Mouse (Mus musculus) bone marrow, adult 2 months (tissue): ENCODE results near the gene Trrap. TPM values are rescaled to one million over a fixed set of nuclear protein-coding genes. Genes with fewer than 3 reads are reported as not detected.

ENCODE experiments used
- H3K27ac ChIP-seq: fragments of 200-500 bp; 2 replicates; pipeline ENCODE4 v1.5.1; 2012; ENCODE audit warnings: low read depth, mild to moderate bottlenecking, control low read depth, inconsistent platforms, low read length; ENCODE audit not compliant: control insufficient read depth, poor library complexity, insufficient read depth
- H3K4me1 ChIP-seq: fragments of 200-500 bp; 2 replicates; pipeline ENCODE4 v1.6.1; 2011; ENCODE audit warnings: low read length; ENCODE audit not compliant: control insufficient read depth, insufficient read depth
- H3K4me3 ChIP-seq: fragments of 200-500 bp; replicated peaks from 2 replicates; pipeline ENCODE3; 2011; ENCODE audit warnings: mild to moderate bottlenecking, low read depth, low read length, control low read depth; ENCODE audit not compliant: control insufficient read depth
- CTCF ChIP-seq: fragments of 200-500 bp; IDR thresholded peaks from 2 replicates; pipeline ENCODE4 v1.5.1; 2011; ENCODE audit warnings: low read length, control low read depth; ENCODE audit not compliant: control insufficient read depth, insufficient read depth
- POLR2A ChIP-seq: fragments of 200-500 bp; IDR thresholded peaks from 2 replicates; pipeline ENCODE4 v1.6.1; 2011; ENCODE audit warnings: low read depth, mild to moderate bottlenecking, control low read depth, low read length, borderline replicate concordance; ENCODE audit not compliant: control insufficient read depth
- WGBS: fragments of 180-500 bp; shearing (Covaris S2); methylation state at CpG from one replicate; pipeline ENCODE4 v1.1.7; 2018; 5-methylcytosine and 5-hydroxymethylcytosine counted together
- polyA plus RNA-seq: library from polyadenylated mRNA; stranded (reverse); fragments of >200 nt; gene quantifications from 2 replicates; pipeline ENCODE4 v1.2.4, GENCODE M21; 2011; ENCODE audit warnings: low replicate concordance; ENCODE audit not compliant: missing spikeins, insufficient read depth, insufficient read length

Gene Trrap
- polyA plus RNA-seq, 1 experiment = 39.9 TPM

DNA sequence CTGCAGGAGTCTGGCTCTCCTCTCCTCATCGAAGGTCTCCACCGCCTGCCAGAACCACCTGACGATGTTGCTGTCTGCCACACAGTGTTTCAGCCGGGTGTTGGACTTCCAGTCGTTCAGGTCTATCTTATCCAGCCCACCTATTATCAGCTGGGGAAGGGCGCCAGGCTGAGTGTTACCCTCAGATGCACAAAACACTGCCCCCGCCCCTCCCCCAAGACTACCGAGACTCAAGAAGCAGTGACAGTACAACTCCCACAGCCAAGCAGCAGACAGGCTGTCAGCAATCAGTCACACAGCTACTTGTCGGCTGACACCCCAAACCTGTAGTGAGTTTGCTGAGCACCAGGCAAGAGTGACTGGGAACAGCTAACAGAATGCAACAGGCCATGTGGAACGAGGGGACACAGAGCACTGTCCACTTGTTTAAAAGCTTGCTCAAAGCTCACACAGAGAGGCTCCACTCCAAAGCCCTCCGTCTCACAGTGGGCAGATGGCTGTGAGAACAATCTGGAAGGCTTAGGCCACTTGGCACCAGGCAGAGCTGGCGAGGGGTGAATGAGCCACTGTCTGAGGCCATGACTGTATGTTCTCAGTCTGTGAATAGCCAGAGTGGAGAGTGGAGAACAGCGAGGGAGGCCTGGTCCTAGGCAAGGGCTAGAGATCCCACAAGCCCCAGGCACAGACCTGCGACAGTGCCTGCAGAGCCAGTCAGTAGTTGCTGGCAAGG, 114.3 kb downstream of the Trrap start:
- Histone ChIP-seq H3K27ac (no peak overlapping the region), H3K4me1 (no peaks in the 10 kb centered on the region), H3K4me3 (no peak overlapping the region)
- TF ChIP-seq POLR2A = no peak
- TF ChIP-seq CTCF = no peak
- 81% methylated on average over 14 of the region's 14 CpGs for WGBS

DNA sequence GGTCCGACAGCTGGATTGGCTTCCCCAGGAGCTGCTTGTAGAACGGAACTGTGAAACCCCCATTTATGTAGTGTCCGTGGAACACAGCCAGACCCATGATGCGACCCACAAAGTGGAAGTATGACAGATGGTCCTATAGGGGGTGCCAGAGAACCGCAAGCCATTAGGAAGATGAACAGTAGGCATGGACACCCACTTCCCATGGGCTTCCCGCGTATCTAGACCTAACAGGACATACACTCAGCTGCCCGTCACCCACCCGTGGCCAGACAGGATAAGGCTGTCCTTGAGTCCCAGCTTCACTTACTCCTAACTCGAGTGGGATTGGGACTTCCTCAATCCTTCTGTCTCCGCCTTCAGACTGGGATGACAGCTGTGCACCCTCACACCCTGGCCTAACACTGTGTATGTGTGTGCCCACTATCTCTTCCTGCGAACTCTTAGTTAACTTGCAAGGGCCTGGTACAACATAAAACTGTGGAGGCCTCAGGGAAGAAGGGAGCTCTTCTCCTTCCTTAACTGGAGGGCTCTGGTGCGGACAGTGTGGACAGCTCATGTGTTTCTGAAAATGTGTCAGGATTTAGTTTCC, 117.2 kb downstream of the Trrap start:
- no peak overlapping the region for H3K4me3 ChIP-seq
- no peak overlapping the region for H3K27ac ChIP-seq
- TF ChIP-seq POLR2A = no peak
- TF ChIP-seq CTCF = no peak
- WGBS = 82% methylated on average over 13 of the region's 13 CpGs
- H3K4me1 ChIP-seq = no peaks in the 10 kb centered on the region

DNA sequence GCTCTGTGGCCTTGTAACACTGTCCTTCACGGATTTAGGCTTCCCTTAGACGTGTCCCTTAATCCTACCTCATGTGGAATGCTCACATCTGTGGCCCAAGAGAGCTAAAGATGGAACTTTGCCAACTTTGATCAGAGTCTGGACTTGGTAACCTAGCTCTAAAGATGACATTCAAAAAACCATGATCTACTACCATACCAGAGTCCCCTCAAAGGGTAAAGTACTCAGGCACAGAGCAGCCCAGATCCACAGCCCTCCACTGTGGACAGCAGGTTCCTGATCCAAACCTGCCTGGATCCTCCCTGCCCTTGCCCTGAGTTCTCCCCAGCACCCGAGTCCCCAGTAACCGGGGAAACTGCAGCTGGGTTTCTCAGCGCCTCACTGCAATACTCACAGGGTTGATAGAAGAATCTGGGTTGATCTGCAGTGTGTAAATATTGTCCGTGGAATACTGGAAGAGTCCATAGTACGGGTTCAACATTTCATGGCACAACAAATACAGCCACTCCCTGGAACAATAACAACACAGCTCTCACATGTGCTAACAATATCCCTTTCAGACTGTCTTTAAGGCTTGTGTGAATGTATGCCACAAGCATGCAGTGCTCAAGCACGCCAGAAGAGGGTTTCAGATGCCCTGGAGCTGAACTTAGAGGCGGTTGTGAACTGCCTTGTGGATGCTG, 118.6 kb downstream of the Trrap start:
- Histone ChIP-seq H3K4me3 (no peak overlapping the region), H3K27ac (no peak overlapping the region), H3K4me1 (no peaks in the 10 kb centered on the region)
- 77% methylated on average over 9 of the region's 9 CpGs for WGBS
- TF ChIP-seq CTCF (no peak), POLR2A (no peak)

DNA sequence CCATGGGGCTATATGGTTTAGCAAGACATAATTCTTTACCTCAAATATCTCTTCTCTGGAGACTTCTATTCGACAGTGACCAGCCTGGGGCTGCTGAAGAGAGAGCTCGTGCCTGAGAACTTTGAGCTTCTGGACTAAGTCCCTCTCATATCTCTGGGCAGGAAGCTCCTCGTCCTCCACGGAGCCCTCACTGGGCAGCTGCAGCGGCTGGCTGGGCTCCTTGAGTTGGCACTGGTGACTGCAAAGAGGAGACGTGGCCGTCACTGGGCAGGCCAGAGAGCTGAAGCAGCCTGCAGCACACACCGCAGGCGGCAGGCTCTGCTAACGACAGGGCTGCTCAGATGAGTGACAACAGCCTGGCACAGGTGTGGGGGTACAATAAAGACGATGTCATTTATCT, 123.7 kb downstream of the Trrap start:
- no peak overlapping the region for H3K27ac ChIP-seq
- TF ChIP-seq CTCF (no peak), POLR2A (no peak)
- WGBS = 88% methylated on average over 11 of the region's 11 CpGs
- no peaks in the 10 kb centered on the region for H3K4me1 ChIP-seq
- no peak overlapping the region for H3K4me3 ChIP-seq

DNA sequence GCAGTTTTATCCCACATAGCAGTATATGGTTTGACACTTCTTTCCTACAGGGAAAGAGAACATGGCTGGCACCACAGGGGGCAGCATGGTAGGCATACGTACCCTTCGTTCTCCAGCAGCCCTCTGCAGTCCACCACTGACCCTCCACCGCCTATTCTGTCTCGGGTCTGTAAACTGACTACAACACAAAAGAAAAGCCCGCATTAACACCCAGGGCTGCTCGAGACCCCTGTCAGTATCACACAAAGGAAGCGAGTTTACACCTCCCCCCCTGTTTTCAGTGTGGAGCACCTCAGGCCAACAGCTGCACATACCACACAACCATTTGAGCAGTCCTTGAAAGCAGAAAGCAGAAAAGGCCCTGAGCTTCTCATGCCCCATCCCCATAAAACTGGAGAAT, 130.3 kb downstream of the Trrap start:
- H3K27ac ChIP-seq = no peak overlapping the region
- WGBS = 87% methylated on average over 7 of the region's 7 CpGs
- TF ChIP-seq CTCF (no peak), POLR2A (no peak)

DNA sequence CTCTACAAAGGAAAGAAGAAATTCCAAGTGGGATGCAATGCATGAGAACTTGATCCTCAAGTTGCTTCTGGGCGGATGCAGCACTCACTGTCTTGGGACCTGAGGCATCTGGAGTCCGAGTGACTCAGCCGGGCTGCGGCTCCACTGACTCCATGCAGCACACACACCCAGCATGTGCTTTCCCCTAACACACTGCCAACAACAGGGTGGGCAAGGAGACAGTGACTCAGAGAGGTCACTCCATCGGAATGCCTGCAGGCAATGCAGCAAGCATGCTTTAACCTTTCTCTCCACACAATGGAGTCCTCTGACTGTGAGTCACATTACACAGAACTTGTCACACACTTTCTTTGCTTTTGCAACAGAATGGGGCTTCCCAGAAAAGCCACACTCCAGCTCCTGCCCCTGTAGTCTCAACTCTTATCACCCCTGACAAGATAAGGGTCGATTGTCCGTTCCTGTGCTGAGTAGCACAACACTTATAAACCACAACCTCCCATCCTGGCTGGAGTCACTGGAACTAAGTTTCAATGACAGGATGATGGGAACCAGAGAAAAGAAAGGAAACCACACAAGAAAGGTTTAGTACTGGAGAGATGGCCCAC, 131.0 kb downstream of the Trrap start:
- 75% methylated on average over 7 of the region's 7 CpGs for WGBS
- no peaks in the 10 kb centered on the region for H3K4me1 ChIP-seq

More for the DNA sequence above, 130.3 kb downstream of the Trrap start:
- H3K4me1 ChIP-seq = no peaks in the 10 kb centered on the region
- no peak overlapping the region for H3K4me3 ChIP-seq

DNA sequence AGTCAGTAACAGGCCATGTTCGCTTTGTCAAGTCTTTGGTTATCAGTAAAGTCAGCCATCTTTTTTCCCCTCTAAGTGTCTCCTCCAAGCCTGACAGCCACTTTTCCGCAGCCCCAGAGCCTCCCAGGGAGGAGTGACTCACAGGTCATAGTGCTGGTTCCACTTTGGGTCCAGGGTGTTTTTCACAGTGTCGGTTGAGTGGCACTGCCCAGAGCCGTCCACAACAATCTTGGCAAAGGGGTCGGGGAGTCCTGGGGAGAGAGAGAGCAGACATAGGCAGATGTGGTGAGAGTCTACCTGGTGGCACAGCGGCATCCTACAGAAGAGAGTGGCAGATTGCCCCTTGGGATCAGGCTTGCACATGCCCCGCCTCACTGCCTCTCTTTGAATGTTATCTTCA, 133.5 kb downstream of the Trrap start:
- Histone ChIP-seq H3K4me1 (no peaks in the 10 kb centered on the region), H3K4me3 (no peak overlapping the region), H3K27ac (no peak overlapping the region)
- 84% methylated on average over 7 of the region's 7 CpGs for WGBS
- no peak for TF ChIP-seq CTCF
- TF ChIP-seq POLR2A = no peak

More for the DNA sequence above, 131.0 kb downstream of the Trrap start:
- no peak for TF ChIP-seq POLR2A
- TF ChIP-seq CTCF = no peak
- Histone ChIP-seq H3K4me3 (no peak overlapping the region), H3K27ac (no peak overlapping the region)

DNA sequence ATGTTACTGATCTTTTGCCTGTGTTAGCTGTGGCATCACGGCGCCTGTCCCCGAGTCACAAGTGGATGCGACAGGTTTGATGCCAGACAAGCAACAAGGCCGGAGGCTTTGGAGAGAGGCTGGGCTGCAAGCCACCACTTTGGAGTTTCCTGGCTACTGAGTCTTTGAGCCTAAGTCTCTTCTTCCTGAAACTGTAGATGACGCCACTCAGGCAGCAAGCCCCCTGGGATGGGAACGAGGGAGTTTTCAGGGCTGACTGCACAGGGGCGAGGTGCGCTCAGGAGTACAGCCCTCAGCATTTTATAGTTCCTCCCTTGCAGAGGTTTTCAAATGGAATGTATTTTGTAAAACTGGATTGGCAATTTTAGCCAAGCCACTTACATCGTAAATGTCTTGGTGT, 134.3 kb downstream of the Trrap start:
- H3K27ac ChIP-seq = no peak overlapping the region
- no peaks in the 10 kb centered on the region for H3K4me1 ChIP-seq
- 88% methylated on average over 10 of the region's 10 CpGs for WGBS
- no peak for TF ChIP-seq CTCF
- TF ChIP-seq POLR2A = no peak
- no peak overlapping the region for H3K4me3 ChIP-seq
